Mouse (Mus musculus) thymus, adult 2 months (tissue): ENCODE data around the gene Cbln1.

ENCODE experiments used
- CTCF ChIP-seq: fragments of 200-500 bp; IDR thresholded peaks from 2 replicates; pipeline ENCODE4 v1.5.1; 2012; ENCODE audit warnings: mild to moderate bottlenecking, control low read depth, low read length, moderate library complexity, borderline replicate concordance; ENCODE audit not compliant: control insufficient read depth, poor library complexity, insufficient read depth; ENCODE audit errors: extremely low read depth
- POLR2A ChIP-seq: fragments of 200-500 bp; IDR thresholded peaks from 2 replicates; pipeline ENCODE4 v1.6.1; 2012; ENCODE audit warnings: mild to moderate bottlenecking, low read length, control low read depth, moderate library complexity; ENCODE audit not compliant: control insufficient read depth, poor library complexity, insufficient read depth; ENCODE audit errors: extremely low read depth

DNA sequence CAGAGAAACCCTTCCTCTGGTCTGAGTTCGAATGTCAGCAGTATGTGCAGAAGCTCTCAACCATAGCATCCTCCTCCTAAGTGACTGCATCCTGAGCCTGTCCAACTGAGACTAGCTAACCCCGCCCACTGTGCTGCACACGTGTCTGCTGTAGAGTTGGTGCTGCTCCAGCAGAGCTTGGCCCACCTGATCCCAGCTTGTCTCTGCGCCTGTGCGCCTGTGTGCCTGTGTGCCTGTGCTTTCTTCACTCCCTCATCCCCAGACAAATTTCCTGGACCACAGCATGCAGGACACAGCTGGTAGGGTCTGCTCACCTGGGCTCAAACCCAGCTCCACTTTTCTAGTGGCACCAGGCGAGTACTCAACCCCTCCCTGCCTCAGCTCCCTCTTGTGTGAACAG lies 40.2 kb upstream of the Cbln1 start:
- TF ChIP-seq CTCF = no peak
- TF ChIP-seq POLR2A = no peak
